Mouse (Mus musculus): ENCODE results near the gene Hirip3.

GRCm38 (mm10) chr7:126870520-126870891 lies 8.7 kb downstream of the Hirip3 start:
- TF ChIP-seq CTCF (IDR thresholded peaks at IDR 0.05; ENCODE audit: low read depth, low read length), result no peak
- no peak for TF ChIP-seq EP300 (IDR thresholded peaks at IDR 0.05; ENCODE audit: insufficient read depth, low read depth, low read length)
